Mouse (Mus musculus) c-Kit-negative CD71-positive TER-119-positive erythroid progenitor cells, embryonic 14.5 days (primary cell): ENCODE measurements around the gene Agbl1.

Source experiments
- DNase-seq: peaks from one replicate; pipeline ENCODE4 v3.0.0-alpha.2; 2013; ENCODE audit warnings: low read depth, low spot score

The Agbl1 gene

GRCm38 (mm10) chr7:76392296-76392940 lies 162.7 kb downstream of the Agbl1 start:
- no peak for DNase-seq

- DNase-seq, result no peak
These were observed 163.5 kb downstream of the Agbl1 start for GRCm38 (mm10) chr7:76392941-76393817.

GRCm38 (mm10) chr7:76407930-76408557 lies 178.4 kb downstream of the Agbl1 start:
- DNase-seq, result no peak

- no peak for DNase-seq
These were observed 179.3 kb downstream of the Agbl1 start for GRCm38 (mm10) chr7:76409020-76409419.

- DNase-seq, result no peak
These were observed 180.9 kb downstream of the Agbl1 start for GRCm38 (mm10) chr7:76410403-76411180.

- DNase-seq, result no peak
These were observed 182.4 kb downstream of the Agbl1 start for GRCm38 (mm10) chr7:76411933-76412587.

GRCm38 (mm10) chr7:76416084-76416597 lies 186.5 kb downstream of the Agbl1 start:
- DNase-seq, result no peak

GRCm38 (mm10) chr7:76438581-76438980 lies 208.9 kb downstream of the Agbl1 start:
- DNase-seq, result no peak

GRCm38 (mm10) chr7:76438988-76439387 lies 209.3 kb downstream of the Agbl1 start:
- no peak for DNase-seq

- no peak for DNase-seq
These were observed 232.8 kb downstream of the Agbl1 start for GRCm38 (mm10) chr7:76462361-76463001.

GRCm38 (mm10) chr7:76466427-76466826 lies 236.7 kb downstream of the Agbl1 start:
- DNase-seq, result no peak

GRCm38 (mm10) chr7:76474233-76474632 lies 244.5 kb downstream of the Agbl1 start:
- DNase-seq, result no peak

- DNase-seq, result no peak
These were observed 255.9 kb downstream of the Agbl1 start for GRCm38 (mm10) chr7:76485546-76485945.

GRCm38 (mm10) chr7:76487519-76487918 lies 257.8 kb downstream of the Agbl1 start:
- no peak for DNase-seq

- no peak for DNase-seq
These were observed 294.6 kb downstream of the Agbl1 start for GRCm38 (mm10) chr7:76524291-76524690.

- DNase-seq, result no peak
These were observed 316.8 kb downstream of the Agbl1 start for GRCm38 (mm10) chr7:76546456-76546855.

GRCm38 (mm10) chr7:76547313-76547712 lies 317.6 kb downstream of the Agbl1 start:
- DNase-seq, result no peak

GRCm38 (mm10) chr7:76551860-76552259 lies 322.2 kb downstream of the Agbl1 start:
- no peak for DNase-seq

- DNase-seq, result no peak
These were observed 331.0 kb downstream of the Agbl1 start for GRCm38 (mm10) chr7:76560564-76561258.

GRCm38 (mm10) chr7:76562506-76562905 lies 332.8 kb downstream of the Agbl1 start:
- no peak for DNase-seq
